Mouse (Mus musculus): ENCODE measurements at regions not wholly inside any gene's neighbourhood (a gene's known extent, or its start where the extent isn't known, plus 50 kb on each side); places are given as distances from the start of the nearest gene placed in this dataset.

- in situ Hi-C loops (cut with MboI; ENCODE audit: low pct_unique_long_range_greater_than_20kb in 1 of 2, low sequenced_read_pairs in 2 of 2, unreplicated experiment in 1 of 2), result loop anchor here (10.0 to 25.0 kb wide), 3 partner anchors 354 to 454 kb away; no protein-coding TSS in a partner anchor
These were observed 50.6 kb upstream of the Hnrnpa3 start for GRCm38 (mm10) chr2:75608482-75608881.

- in situ Hi-C loops (cut with MboI; ENCODE audit: low pct_unique_long_range_greater_than_20kb in 1 of 2, low sequenced_read_pairs in 2 of 2, unreplicated experiment in 1 of 2), result loop anchor here (10.0 to 25.0 kb wide), 3 partner anchors 353 to 453 kb away; no protein-coding TSS in a partner anchor
These were observed 49.7 kb upstream of the Hnrnpa3 start for GRCm38 (mm10) chr2:75609150-75609946.
